ENCODE assay signal across 8 mouse cellular contexts in genomic region chr13:21911147-21911546, GRCm38 (mm10). TPM values are rescaled to one million over a fixed set of nuclear protein-coding genes. Genes with fewer than 3 reads are reported as not detected.
DNase-seq lines count a peak whose midpoint lies in the region; ATAC-seq and TF ChIP-seq lines count a peak whose summit lies in the region.

No protein-coding gene starts in this region.

- H3K4me3 ChIP-seq in ES-Bruce4 (ENCODE audit: low read depth, low read length) = peak overlapping the region; percentile 71
- H3K4me3 ChIP-seq in embryonic facial prominence, embryonic 11.5 days (ENCODE audit: low read depth, low read length) = 0 out of 2 replicates have a peak overlapping the region, but pooled peaks have one; percentile 3
- H3K4me3 ChIP-seq in intestine, embryonic 15.5 days (replicated peaks) = peak overlapping the region; percentile 10; the same call in 1 of the 2 replicates
- H3K4me3 ChIP-seq in neural tube, embryonic 14.5 days (ENCODE audit: low read depth, low read length) = 0 out of 2 replicates have a peak overlapping the region, but pooled peaks have one; percentile 7

- ATAC-seq in embryonic facial prominence, embryonic 11.5 days (replicated peaks; ENCODE audit: insufficient number of reproducible peaks, low FRiP score, low TSS enrichment, low read depth) = no peak
- no peak; the same call in 1 of the 2 replicates for ATAC-seq in intestine, embryonic 15.5 days
- peak; percentile 60; the same call in 1 of the 2 replicates for ATAC-seq in neural tube, embryonic 14.5 days (ENCODE audit: low read depth)

- no peaks in the 10 kb centered on the region for H3K9me3 ChIP-seq in ES-Bruce4 (replicated peaks; ENCODE audit: control insufficient read depth, insufficient read depth, low read length, poor library complexity, severe bottlenecking)
- H3K9me3 ChIP-seq in embryonic facial prominence, embryonic 11.5 days (replicated peaks; ENCODE audit: control insufficient read depth, low read length) = no peaks in the 10 kb centered on the region
- no peaks in the 10 kb centered on the region for H3K9me3 ChIP-seq in intestine, embryonic 15.5 days
- no peaks in the 10 kb centered on the region for H3K9me3 ChIP-seq in neural tube, embryonic 14.5 days (ENCODE audit: control insufficient read depth, low read length)

- no peaks in the 10 kb centered on the region for H3K36me3 ChIP-seq in ES-Bruce4 (ENCODE audit: control insufficient read depth, insufficient read depth, low read length, poor library complexity, severe bottlenecking)
- no peaks in the 10 kb centered on the region for H3K36me3 ChIP-seq in embryonic facial prominence, embryonic 11.5 days (replicated peaks; ENCODE audit: control insufficient read depth, insufficient read depth, low read depth, low read length)
- H3K36me3 ChIP-seq in intestine, embryonic 15.5 days = no peaks in the 10 kb centered on the region
- no peaks in the 10 kb centered on the region for H3K36me3 ChIP-seq in neural tube, embryonic 14.5 days (ENCODE audit: control insufficient read depth, insufficient read depth, low read length)

- peak overlapping the region; percentile 80 for H3K9ac ChIP-seq in ES-Bruce4 (ENCODE audit: low read depth, poor library complexity, severe bottlenecking)
- H3K9ac ChIP-seq in embryonic facial prominence, embryonic 11.5 days (replicated peaks; ENCODE audit: low read length) = no peak overlapping the region
- H3K9ac ChIP-seq in intestine, embryonic 15.5 days = no peak overlapping the region
- H3K9ac ChIP-seq in neural tube, embryonic 14.5 days (replicated peaks; ENCODE audit: low read depth, low read length) = no peak overlapping the region

- peak overlapping the region; percentile 23; the same call in 1 of the 2 replicates for H3K4me2 ChIP-seq in embryonic facial prominence, embryonic 11.5 days (ENCODE audit: low read depth, low read length)
- H3K4me2 ChIP-seq in intestine, embryonic 15.5 days (replicated peaks) = peak overlapping the region; percentile 34
- H3K4me2 ChIP-seq in neural tube, embryonic 14.5 days (ENCODE audit: low read depth, low read length) = peak overlapping the region; percentile 26

- H3K4me1 ChIP-seq in ES-Bruce4 (ENCODE audit: control insufficient read depth, insufficient read depth, low read length) = peaks cover 1% of the 10 kb centered on the region
- no peaks in the 10 kb centered on the region for H3K4me1 ChIP-seq in embryonic facial prominence, embryonic 11.5 days (ENCODE audit: control insufficient read depth, insufficient read depth, low read length)
- peaks cover 3% of the 10 kb centered on the region; the same call in 1 of the 2 replicates for H3K4me1 ChIP-seq in intestine, embryonic 15.5 days (replicated peaks)
- H3K4me1 ChIP-seq in neural tube, embryonic 14.5 days (ENCODE audit: control insufficient read depth, insufficient read depth, low read length) = no peaks in the 10 kb centered on the region

- no peak for TF ChIP-seq CTCF in ES-Bruce4 (IDR thresholded peaks at IDR 0.05; ENCODE audit: low read depth, low read length)

- 0 out of 2 replicates have a peak, but pooled peaks have one; percentile 34 for TF ChIP-seq EP300 in ES-Bruce4 (IDR thresholded peaks at IDR 0.05; ENCODE audit: insufficient read depth, low read depth, low read length)

- no peaks in the 10 kb centered on the region for H3K27me3 ChIP-seq in ES-Bruce4 (ENCODE audit: control insufficient read depth, insufficient read depth, low read length, poor library complexity, severe bottlenecking)
- H3K27me3 ChIP-seq in embryonic facial prominence, embryonic 11.5 days (ENCODE audit: control insufficient read depth, insufficient read depth, low read length) = 0 out of 2 replicates have a peak, but pooled peaks cover 2% of the 10 kb centered on the region
- 0 out of 2 replicates have a peak, but pooled peaks cover 3% of the 10 kb centered on the region for H3K27me3 ChIP-seq in intestine, embryonic 15.5 days (replicated peaks)
- peaks cover 9% of the 10 kb centered on the region for H3K27me3 ChIP-seq in neural tube, embryonic 14.5 days (ENCODE audit: control insufficient read depth, insufficient read depth, low read length)

- 0 out of 2 replicates have a peak overlapping the region, but pooled peaks have one; percentile 60 for H3K27ac ChIP-seq in ES-Bruce4 (ENCODE audit: insufficient read depth, low read length)
- H3K27ac ChIP-seq in embryonic facial prominence, embryonic 11.5 days (replicated peaks; ENCODE audit: low read depth, low read length) = no peak overlapping the region
- no peak overlapping the region for H3K27ac ChIP-seq in intestine, embryonic 15.5 days
- no peak overlapping the region for H3K27ac ChIP-seq in neural tube, embryonic 14.5 days (ENCODE audit: low read depth, low read length)

- 3% methylated on average over 17 of the region's 17 CpGs for WGBS in embryonic facial prominence, embryonic 11.5 days
- WGBS in intestine, embryonic 15.5 days = 13% methylated on average over 17 of the region's 17 CpGs
- 4% methylated on average over 17 of the region's 17 CpGs for WGBS in neural tube, embryonic 14.5 days

- DNase-seq in left cerebral cortex, adult 18-20 months (ENCODE audit: low spot score in 2 of 2) = peak; percentile 39 to 47
- DNase-seq in left cerebral cortex, adult 9 months (ENCODE audit: low spot score in 2 of 2) = no peak
- DNase-seq in embryonic facial prominence, embryonic 11.5 days (ENCODE audit: low spot score) = peak; percentile 80
- no peak for DNase-seq in cerebellum, adult 9-10 months
- DNase-seq in layer of hippocampus, adult 11-12 months (ENCODE audit: low spot score) = no peak

- TF ChIP-seq POLR2A in ES-Bruce4 (IDR thresholded peaks at IDR 0.05; ENCODE audit: insufficient read depth, low read length) = no peak

RNA-seq across cellular contexts. Expression of gene Zfp184, which starts 33.7 kb away (rescaled TPM):
- total RNA-seq in left cerebral cortex, adult 18-20 months (2021) = 1 to 10 TPM; 3.0 to 3.8 TPM
- 8.1 and 11.5 TPM in 2 replicates for polyA plus RNA-seq in ES-Bruce4 (2011; ENCODE audit: insufficient read depth, insufficient read length, low read depth, missing spikeins)
- 28.2 and 30.4 TPM in 2 replicates for polyA plus RNA-seq in embryonic facial prominence, embryonic 11.5 days (2014; fragmentation: Nextera tagmentation; extraction: Ambion mirVana)
- 6.2 and 7.5 TPM in 2 replicates for polyA plus RNA-seq in intestine, embryonic 15.5 days (2015; fragmentation: Nextera tagmentation; extraction: Ambion mirVana)
- 16.4 and 17.1 TPM in 2 replicates for polyA plus RNA-seq in neural tube, embryonic 14.5 days (2014; fragmentation: Nextera tagmentation; extraction: Ambion mirVana)

Comparison
In these comparisons a context has a peak if more than half of its experiments do, and no peak if none do; other contexts are left out.
1. DNase-seq: peak in left cerebral cortex, adult 18-20 months (2 of 2) and embryonic facial prominence, embryonic 11.5 days (single experiment); none in left cerebral cortex, adult 9 months (0 of 2), cerebellum, adult 9-10 months (single experiment) and layer of hippocampus, adult 11-12 months (single experiment).
2. H3K4me3 ChIP-seq: peak in every context shown above with its lines; median percentile 71 in ES-Bruce4; 10 in intestine, embryonic 15.5 days; 7 in neural tube, embryonic 14.5 days; 3 in embryonic facial prominence, embryonic 11.5 days.
3. Peak in every context shown above with its lines, with median percentiles within 50 percentile points of each other: H3K4me2 ChIP-seq.